Mouse (Mus musculus) small intestine, adult 2 months (tissue): Measurements from ENCODE around the gene Fis1. TPM values are rescaled to one million over a fixed set of nuclear protein-coding genes. Genes with fewer than 3 reads are reported as not detected.

Experiments
- H3K27ac ChIP-seq: fragments of 200-500 bp; 2 replicates; pipeline ENCODE4 v1.5.1; 2012; ENCODE audit warnings: low read depth, low read length, control low read depth, inconsistent platforms; ENCODE audit not compliant: insufficient read depth
- H3K27me3 ChIP-seq: fragments of 200-500 bp; 2 replicates; pipeline ENCODE4 v1.6.1; 2012; ENCODE audit warnings: mild to moderate bottlenecking, moderate library complexity, low read length, inconsistent platforms; ENCODE audit not compliant: control insufficient read depth, insufficient read depth
- H3K36me3 ChIP-seq: fragments of 200-500 bp; 2 replicates; pipeline ENCODE4 v1.6.1; 2012; ENCODE audit warnings: mild to moderate bottlenecking, low read length, control low read depth, inconsistent platforms; ENCODE audit not compliant: control insufficient read depth, insufficient read depth
- H3K4me1 ChIP-seq: fragments of 200-500 bp; 2 replicates; pipeline ENCODE4 v1.6.1; 2012; ENCODE audit warnings: low read length, inconsistent platforms, mixed read lengths; ENCODE audit not compliant: control insufficient read depth, insufficient read depth, insufficient read length
- H3K4me3 ChIP-seq: fragments of 200-500 bp; 2 replicates; pipeline ENCODE4 v1.5.1; 2012; ENCODE audit warnings: low read depth, mild to moderate bottlenecking, control low read depth, inconsistent platforms, low read length, moderate library complexity
- CTCF ChIP-seq: fragments of 200-500 bp; IDR thresholded peaks from 2 replicates; pipeline ENCODE4 v1.5.1; 2012; ENCODE audit warnings: low read depth, mild to moderate bottlenecking, control low read depth, inconsistent platforms, low read length, moderate library complexity, mixed read lengths; ENCODE audit not compliant: insufficient replicate concordance, insufficient read length; ENCODE audit errors: extremely low read depth
- POLR2A ChIP-seq: fragments of 200-500 bp; IDR thresholded peaks from 2 replicates; pipeline ENCODE4 v1.6.1; 2012; ENCODE audit warnings: low read depth, mild to moderate bottlenecking, control low read depth, inconsistent platforms, low read length, moderate library complexity
- WGBS: fragments of 180-500 bp; shearing (Covaris S2); methylation state at CpG from one replicate; pipeline ENCODE4 v1.1.7; 2018; 5-methylcytosine and 5-hydroxymethylcytosine counted together
- polyA plus RNA-seq: library from polyadenylated mRNA; depleted of rRNA; stranded (reverse); fragments of >200 nt; gene quantifications from 2 replicates; pipeline ENCODE4 v1.2.3, GENCODE M21; 2012

Gene Fis1
- polyA plus RNA-seq, 1 experiment: 261 TPM

- H3K36me3 ChIP-seq: peaks cover 25% of the 10 kb centered on the region
- WGBS: 26% methylated on average over 10 of the region's 10 CpGs
- H3K4me1 ChIP-seq: peaks cover 33% of the 10 kb centered on the region
- TF ChIP-seq CTCF (no peak), POLR2A (peak; percentile 95; the same call in 1 of the 2 replicates)
- peak overlapping the region; percentile 99 for H3K27ac ChIP-seq
- H3K4me3 ChIP-seq: peak overlapping the region; percentile 84
- H3K27me3 ChIP-seq: no peaks in the 10 kb centered on the region
Observed at GRCm38 (mm10) chr5:136967592-136967991, 14.5 kb downstream of the Fis1 start.

GRCm38 (mm10) chr5:136970703-136971102, 17.6 kb downstream of the Fis1 start:
- WGBS: 25% methylated on average over 1 of the region's 1 CpGs
- H3K4me1 ChIP-seq: peaks cover 11% of the 10 kb centered on the region; the same call in 1 of the 2 replicates
- TF ChIP-seq POLR2A: no peak
- TF ChIP-seq CTCF: peak; percentile 79; the same call in 1 of the 2 replicates
- peak overlapping the region; percentile 32 for H3K4me3 ChIP-seq
- H3K27ac ChIP-seq: peak overlapping the region; percentile 56
- H3K36me3 ChIP-seq: peaks cover 39% of the 10 kb centered on the region
- no peaks in the 10 kb centered on the region for H3K27me3 ChIP-seq

GRCm38 (mm10) chr5:136973670-136974069, 20.6 kb downstream of the Fis1 start:
- TF ChIP-seq CTCF (no peak), POLR2A (no peak)
- peaks cover 38% of the 10 kb centered on the region for H3K36me3 ChIP-seq
- H3K27ac ChIP-seq: no peak overlapping the region
- H3K4me3 ChIP-seq: no peak overlapping the region
- no peaks in the 10 kb centered on the region for H3K27me3 ChIP-seq
- 63% methylated on average over 8 of the region's 8 CpGs for WGBS
- H3K4me1 ChIP-seq: 0 out of 2 replicates have a peak, but pooled peaks cover 1% of the 10 kb centered on the region

GRCm38 (mm10) chr5:136977769-136978168, 24.7 kb downstream of the Fis1 start:
- H3K36me3 ChIP-seq: peaks cover 39% of the 10 kb centered on the region
- no peak overlapping the region for H3K27ac ChIP-seq
- 41% methylated on average over 4 of the region's 4 CpGs for WGBS
- H3K4me3 ChIP-seq: no peak overlapping the region
- peaks cover 3% of the 10 kb centered on the region; the same call in 1 of the 2 replicates for H3K4me1 ChIP-seq
- H3K27me3 ChIP-seq: no peaks in the 10 kb centered on the region
- TF ChIP-seq POLR2A: no peak
- TF ChIP-seq CTCF: no peak

GRCm38 (mm10) chr5:136979762-136980161, 26.7 kb downstream of the Fis1 start:
- Histone ChIP-seq H3K4me1 (peaks cover 6% of the 10 kb centered on the region; the same call in 1 of the 2 replicates), H3K27me3 (no peaks in the 10 kb centered on the region), H3K27ac (no peak overlapping the region), H3K36me3 (peaks cover 24% of the 10 kb centered on the region), H3K4me3 (no peak overlapping the region)
- no peak for TF ChIP-seq POLR2A
- no peak for TF ChIP-seq CTCF
- WGBS: 82% methylated on average over 2 of the region's 2 CpGs

- TF ChIP-seq CTCF (peak; percentile 19; the same call in 1 of the 2 replicates), POLR2A (no peak)
- Histone ChIP-seq H3K27me3 (no peaks in the 10 kb centered on the region), H3K27ac (no peak overlapping the region), H3K4me3 (no peak overlapping the region), H3K36me3 (peaks cover 14% of the 10 kb centered on the region), H3K4me1 (peaks cover 6% of the 10 kb centered on the region)
- whole genome bisulfite sequencing: 87% methylated on average over 8 of the region's 8 CpGs
Observed at GRCm38 (mm10) chr5:136980974-136981373, 27.9 kb downstream of the Fis1 start.

- H3K4me1 ChIP-seq: peaks cover 9% of the 10 kb centered on the region
- no peak overlapping the region for H3K27ac ChIP-seq
- WGBS: 49% methylated on average over 16 of the region's 16 CpGs
- no peaks in the 10 kb centered on the region for H3K27me3 ChIP-seq
- peaks cover 14% of the 10 kb centered on the region for H3K36me3 ChIP-seq
- TF ChIP-seq POLR2A (no peak), CTCF (peak; percentile 42; the same call in 1 of the 2 replicates)
- H3K4me3 ChIP-seq: no peak overlapping the region
Observed at GRCm38 (mm10) chr5:136982338-136982930, 29.4 kb downstream of the Fis1 start.
